Mouse (Mus musculus) heart, postnatal 0 days (tissue): Measurements from ENCODE around the gene Soat1. TPM values are rescaled to one million over a fixed set of nuclear protein-coding genes. Genes with fewer than 3 reads are reported as not detected.
"Not testable (repeated sequence)": the region's sequence is repeated elsewhere in the genome, so short reads cannot be mapped to it uniquely, and the experiment has no call there.

Experiments
- ATAC-seq: fragments of 200-750 bp; cut with Nextera tagmentation; 2 replicates; pipeline ENCODE4 v1.8.0; 2017; ENCODE audit warnings: low read depth, moderate number of reproducible peaks, moderate library complexity; ENCODE audit not compliant: insufficient read depth
- DNase-seq: peaks from one replicate; pipeline ENCODE4 v3.0.0-alpha.2; 2016; ENCODE audit warnings: low spot score
- H3K27ac ChIP-seq: fragments of 300-500 bp; sonication (generic); 2 replicates; pipeline ENCODE4 v1.5.1; 2014; ENCODE audit warnings: low read depth, mild to moderate bottlenecking
- H3K27me3 ChIP-seq: fragments of 300-500 bp; sonication (generic); 2 replicates; pipeline ENCODE4 v1.6.1; 2014; ENCODE audit warnings: low read length, mixed read lengths; ENCODE audit not compliant: control insufficient read depth, insufficient read depth
- H3K36me3 ChIP-seq: fragments of 300-500 bp; sonication (generic); replicated peaks from 2 replicates; pipeline ENCODE4 v1.6.1; 2014; ENCODE audit warnings: low read length, mixed read lengths; ENCODE audit not compliant: control insufficient read depth, insufficient read depth
- H3K4me1 ChIP-seq: fragments of 300-500 bp; sonication (generic); 2 replicates; pipeline ENCODE4 v1.6.1; 2014; ENCODE audit warnings: antibody characterized with exemption; ENCODE audit not compliant: control insufficient read depth, insufficient read depth
- H3K4me2 ChIP-seq: fragments of 300-500 bp; sonication (generic); 2 replicates; pipeline ENCODE4 v1.6.1; 2014; ENCODE audit warnings: low read depth, mild to moderate bottlenecking, low read length, moderate library complexity
- H3K4me3 ChIP-seq: fragments of 300-500 bp; sonication (generic); 2 replicates; pipeline ENCODE4 v1.5.1; 2014; ENCODE audit warnings: low read depth, low read length
- H3K9ac ChIP-seq: fragments of 300-500 bp; sonication (generic); replicated peaks from 2 replicates; pipeline ENCODE4 v1.6.1; 2014; ENCODE audit warnings: low read depth, low read length, mixed read lengths
- H3K9me3 ChIP-seq: fragments of 300-500 bp; sonication (generic); replicated peaks from 2 replicates; pipeline ENCODE4 v1.6.1; 2016; ENCODE audit warnings: low read length; ENCODE audit not compliant: control insufficient read depth
- CTCF ChIP-seq: IDR thresholded peaks from 2 replicates; pipeline ENCODE4 v1.5.1; 2016; ENCODE audit warnings: antibody characterized with exemption, control low read depth, low read depth
- EP300 ChIP-seq: IDR thresholded peaks from 2 replicates; pipeline ENCODE4 v1.6.1; 2016; ENCODE audit warnings: antibody characterized with exemption, low read depth
- WGBS: fragments of 180-500 bp; shearing (Covaris S2); extraction: QIAGEN DNeasy Blood & Tissue Kit; methylation state at CpG from one replicate; pipeline ENCODE4 v1.1.7; 2014; 5-methylcytosine and 5-hydroxymethylcytosine counted together
- polyA plus RNA-seq: library from polyadenylated mRNA; unstranded; fragments of >200 nt; fragmentation: Nextera tagmentation; extraction: Ambion mirVana; gene quantifications from 2 replicates; pipeline ENCODE4 v1.2.1, GENCODE M21; 2015
- total RNA-seq: library from RNA; depleted of rRNA; stranded (reverse); fragments of >200 nt; gene quantifications from 2 replicates; pipeline ENCODE4 v1.2.3, GENCODE M21; 2014; ENCODE audit warnings: low replicate concordance

Gene Soat1
- total and polyA plus RNA-seq, 2 experiments from 2014 or later = 8.6 to 47.3 TPM

GRCm38 (mm10) chr1:156408004-156408403 is 66.1 kb downstream of the Soat1 start:
- ATAC-seq = no peak
- H3K36me3 ChIP-seq = no peaks in the 10 kb centered on the region
- H3K4me3 ChIP-seq = no peak overlapping the region
- no peaks in the 10 kb centered on the region for H3K4me1 ChIP-seq
- 49% methylated on average over 3 of the region's 3 CpGs for WGBS
- H3K27me3 ChIP-seq = no peaks in the 10 kb centered on the region
- TF ChIP-seq EP300 (no peak), CTCF (no peak)
- no peak for DNase-seq
- H3K4me2 ChIP-seq = no peak overlapping the region; the same call in 1 of the 2 replicates
- no peaks in the 10 kb centered on the region; the same call in 1 of the 2 replicates for H3K9me3 ChIP-seq
- no peak overlapping the region for H3K9ac ChIP-seq
- H3K27ac ChIP-seq = peak overlapping the region; percentile 38; the same call in 1 of the 2 replicates

GRCm38 (mm10) chr1:156403251-156403650 is 70.9 kb downstream of the Soat1 start:
- DNase-seq (no peak), ATAC-seq (no peak)
- no peak overlapping the region for H3K4me3 ChIP-seq
- no peak overlapping the region for H3K27ac ChIP-seq
- WGBS = 58% methylated on average over 10 of the region's 10 CpGs
- no peak overlapping the region for H3K4me2 ChIP-seq
- no peak overlapping the region for H3K9ac ChIP-seq
- TF ChIP-seq EP300 (no peak), CTCF (no peak)
- no peaks in the 10 kb centered on the region for H3K36me3 ChIP-seq
- no peaks in the 10 kb centered on the region for H3K4me1 ChIP-seq
- no peaks in the 10 kb centered on the region; the same call in 1 of the 2 replicates for H3K9me3 ChIP-seq
- H3K27me3 ChIP-seq = no peaks in the 10 kb centered on the region

- Histone ChIP-seq H3K4me1 (no peaks in the 10 kb centered on the region), H3K9ac (no peak overlapping the region), H3K27me3 (no peaks in the 10 kb centered on the region), H3K27ac (no peak overlapping the region), H3K36me3 (no peaks in the 10 kb centered on the region), H3K4me3 (no peak overlapping the region), H3K4me2 (no peak overlapping the region), H3K9me3 (no peaks in the 10 kb centered on the region; the same call in 1 of the 2 replicates)
- ATAC-seq (no peak), DNase-seq (no peak)
- TF ChIP-seq CTCF = no peak
- no peak for TF ChIP-seq EP300
- 43% methylated on average over 2 of the region's 2 CpGs for WGBS
Observed at GRCm38 (mm10) chr1:156402491-156402890, 71.6 kb downstream of the Soat1 start.

GRCm38 (mm10) chr1:156400159-156400558 is 74.0 kb downstream of the Soat1 start:
- not testable (repeated sequence) for H3K4me3 ChIP-seq, ATAC-seq, DNase-seq, H3K9ac ChIP-seq, H3K27ac ChIP-seq, H3K9me3 ChIP-seq, H3K4me1 ChIP-seq, H3K27me3 ChIP-seq, H3K36me3 ChIP-seq, H3K4me2 ChIP-seq
- WGBS = 60% methylated on average over 3 of the region's 3 CpGs

GRCm38 (mm10) chr1:156393148-156393547 is 81.0 kb downstream of the Soat1 start:
- no peak overlapping the region for H3K27ac ChIP-seq
- H3K9me3 ChIP-seq = no peaks in the 10 kb centered on the region
- H3K27me3 ChIP-seq = no peaks in the 10 kb centered on the region
- H3K9ac ChIP-seq = no peak overlapping the region
- no peaks in the 10 kb centered on the region for H3K36me3 ChIP-seq
- no peak overlapping the region for H3K4me2 ChIP-seq
- no peak overlapping the region for H3K4me3 ChIP-seq
- no peaks in the 10 kb centered on the region for H3K4me1 ChIP-seq
- TF ChIP-seq EP300 = no peak
- 52% methylated on average over 4 of the region's 4 CpGs for WGBS
- DNase-seq (no peak), ATAC-seq (no peak)

- H3K36me3 ChIP-seq = no peaks in the 10 kb centered on the region
- DNase-seq (no peak), ATAC-seq (no peak)
- no peak overlapping the region for H3K4me3 ChIP-seq
- H3K27ac ChIP-seq = no peak overlapping the region
- no peak overlapping the region for H3K9ac ChIP-seq
- WGBS = 55% methylated on average over 3 of the region's 3 CpGs
- TF ChIP-seq CTCF (no peak), EP300 (no peak)
- H3K27me3 ChIP-seq = no peaks in the 10 kb centered on the region
- no peaks in the 10 kb centered on the region for H3K4me1 ChIP-seq
- no peaks in the 10 kb centered on the region for H3K9me3 ChIP-seq
- H3K4me2 ChIP-seq = no peak overlapping the region
Observed at GRCm38 (mm10) chr1:156386880-156387279, 87.3 kb downstream of the Soat1 start.
